Mouse (Mus musculus) embryonic facial prominence, embryonic 14.5 days (tissue): ENCODE measurements around the gene Zfp263. TPM values are rescaled to one million over a fixed set of nuclear protein-coding genes. Genes with fewer than 3 reads are reported as not detected.
A peak's percentile ranks its signal among the peaks of the same experiment; 100 is the strongest.

Experiments
- ATAC-seq: fragments of 200-750 bp; cut with Nextera tagmentation; 2 replicates; pipeline ENCODE4 v1.8.0; 2017; ENCODE audit warnings: low read depth, moderate number of reproducible peaks, moderate TSS enrichment
- DNase-seq: peaks from one replicate; pipeline ENCODE4 v3.0.0-alpha.2; 2015; ENCODE audit warnings: low spot score
- H3K27ac ChIP-seq: fragments of 300-500 bp; sonication (generic); replicated peaks from 2 replicates; pipeline ENCODE4 v1.5.1; 2014; ENCODE audit warnings: low read depth, mild to moderate bottlenecking, low read length, moderate library complexity
- H3K27me3 ChIP-seq: fragments of 300-500 bp; sonication (generic); replicated peaks from 2 replicates; pipeline ENCODE4 v1.6.1; 2014; ENCODE audit warnings: low read length; ENCODE audit not compliant: control insufficient read depth, insufficient read depth
- H3K36me3 ChIP-seq: fragments of 300-500 bp; sonication (generic); 2 replicates; pipeline ENCODE4 v1.6.1; 2014; ENCODE audit warnings: low read length, mixed read lengths; ENCODE audit not compliant: control insufficient read depth, insufficient read depth
- H3K4me1 ChIP-seq: fragments of 300-500 bp; sonication (generic); 2 replicates; pipeline ENCODE4 v1.6.1; 2014; ENCODE audit warnings: antibody characterized with exemption, low read length; ENCODE audit not compliant: control insufficient read depth, insufficient read depth
- H3K4me2 ChIP-seq: fragments of 300-500 bp; sonication (generic); 2 replicates; pipeline ENCODE4 v1.6.1; 2014; ENCODE audit warnings: low read depth, mild to moderate bottlenecking, low read length, moderate library complexity, mixed read lengths
- H3K4me3 ChIP-seq: fragments of 300-500 bp; sonication (generic); 2 replicates; pipeline ENCODE4 v1.5.1; 2014; ENCODE audit warnings: low read depth, mild to moderate bottlenecking, low read length
- H3K9ac ChIP-seq: fragments of 300-500 bp; sonication (generic); 2 replicates; pipeline ENCODE4 v1.6.1; 2014; ENCODE audit warnings: low read depth, mild to moderate bottlenecking, low read length, moderate library complexity, mixed read lengths
- H3K9me3 ChIP-seq: fragments of 300-500 bp; sonication (generic); 2 replicates; pipeline ENCODE4 v1.6.1; 2016; ENCODE audit warnings: low read length; ENCODE audit not compliant: control insufficient read depth
- WGBS: fragments of 180-500 bp; shearing (Covaris S2); extraction: QIAGEN DNeasy Blood & Tissue Kit; methylation state at CpG from one replicate; pipeline ENCODE4 v1.1.7; 2014; 5-methylcytosine and 5-hydroxymethylcytosine counted together
- polyA plus RNA-seq: library from polyadenylated mRNA; unstranded; fragments of >200 nt; fragmentation: Nextera tagmentation; extraction: Ambion mirVana; gene quantifications from 2 replicates; pipeline ENCODE4 v1.2.1, GENCODE M21; 2014

The Zfp263 gene
- 20.5 and 24.2 TPM in 2 replicates for polyA plus RNA-seq

DNA sequence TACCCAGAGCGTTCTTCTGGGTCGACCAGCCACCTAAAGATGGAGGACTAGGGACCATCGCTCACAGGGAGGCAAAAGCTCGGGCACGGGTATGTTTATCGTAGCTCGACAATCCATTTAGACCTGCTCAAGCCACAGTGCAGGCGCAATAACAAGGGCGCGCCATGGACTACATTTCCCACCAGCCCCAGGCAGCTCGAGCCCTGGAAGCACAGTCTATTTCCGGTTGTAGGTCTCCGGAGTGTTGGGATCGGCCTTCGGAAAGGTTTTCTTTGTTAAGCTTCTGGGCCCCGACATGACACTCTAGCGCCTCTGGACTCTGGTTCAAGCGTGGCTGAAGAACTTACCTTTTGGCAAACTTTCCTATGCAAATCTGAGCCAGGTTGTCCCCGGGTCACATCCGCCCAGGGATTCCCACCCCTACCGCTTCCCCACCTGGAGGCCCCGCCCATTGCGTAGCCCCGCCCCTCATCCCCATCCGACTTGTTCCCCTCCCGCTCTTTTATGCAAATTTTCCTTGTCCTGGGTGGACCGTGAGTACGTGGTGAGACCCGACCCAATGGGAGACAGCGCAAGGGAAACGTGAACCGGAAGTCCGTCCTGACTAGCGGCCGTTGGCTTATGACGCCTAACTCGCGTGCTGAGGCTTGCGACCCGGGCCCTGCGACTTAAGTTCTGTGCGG is at the start of gene Zfp263:
Gene Zfp263 (plus strand): TSS at position 591 of the 683 bp plus-strand sequence.
- H3K9ac ChIP-seq: peak within 1 kb of the TSS; percentile 91
- no peaks in the 10 kb centered on the region for H3K27me3 ChIP-seq
- H3K9me3 ChIP-seq: peaks cover 19% of the 10 kb centered on the region
- peaks cover 31% of the 10 kb centered on the region for H3K36me3 ChIP-seq
- peaks cover 16% of the 10 kb centered on the region for H3K4me1 ChIP-seq
- peak within 1 kb of the TSS; percentile 92 for H3K27ac ChIP-seq
- DNase-seq (peak; percentile 99), ATAC-seq (peak; percentile 99)
- peak within 1 kb of the TSS; percentile 76 for H3K4me2 ChIP-seq
- H3K4me3 ChIP-seq: peak within 1 kb of the TSS; percentile 83
- WGBS: under 1% methylated on average over 42 of the region's 42 CpGs

GRCm38 (mm10) chr16:3699281-3699680 is 44.6 kb upstream of the Zfp263 start:
- DNase-seq (no peak), ATAC-seq (no peak)
- Histone ChIP-seq H3K4me3 (no peak overlapping the region), H3K4me2 (no peak overlapping the region), H3K27ac (no peak overlapping the region), H3K9ac (no peak overlapping the region), H3K9me3 (no peaks in the 10 kb centered on the region), H3K4me1 (no peaks in the 10 kb centered on the region), H3K36me3 (no peaks in the 10 kb centered on the region), H3K27me3 (no peaks in the 10 kb centered on the region)
- 84% methylated on average over 8 of the region's 8 CpGs for WGBS

- H3K9ac ChIP-seq: no peak overlapping the region
- H3K27me3 ChIP-seq: no peaks in the 10 kb centered on the region
- ATAC-seq: no peak
- H3K4me2 ChIP-seq: no peak overlapping the region
- WGBS: 78% methylated on average over 1 of the region's 1 CpGs
- no peak for DNase-seq
- no peaks in the 10 kb centered on the region for H3K4me1 ChIP-seq
- H3K36me3 ChIP-seq: no peaks in the 10 kb centered on the region
- no peaks in the 10 kb centered on the region for H3K9me3 ChIP-seq
- H3K27ac ChIP-seq: no peak overlapping the region
- H3K4me3 ChIP-seq: no peak overlapping the region
Measured at GRCm38 (mm10) chr16:3700893-3701292, 43.0 kb upstream of the Zfp263 start.

- no peaks in the 10 kb centered on the region for H3K4me1 ChIP-seq
- DNase-seq: no peak
- H3K27me3 ChIP-seq: no peaks in the 10 kb centered on the region
- no peak overlapping the region for H3K9ac ChIP-seq
- H3K27ac ChIP-seq: no peak overlapping the region
- no peaks in the 10 kb centered on the region for H3K9me3 ChIP-seq
- whole genome bisulfite sequencing: 85% methylated on average over 6 of the region's 6 CpGs
- no peak overlapping the region for H3K4me2 ChIP-seq
- no peak overlapping the region for H3K4me3 ChIP-seq
- no peaks in the 10 kb centered on the region for H3K36me3 ChIP-seq
- ATAC-seq: no peak
Measured at GRCm38 (mm10) chr16:3706680-3707079, 37.2 kb upstream of the Zfp263 start.

GRCm38 (mm10) chr16:3714731-3715130 is 29.2 kb upstream of the Zfp263 start:
- H3K4me2 ChIP-seq: no peak overlapping the region
- no peak overlapping the region for H3K4me3 ChIP-seq
- H3K36me3 ChIP-seq: no peaks in the 10 kb centered on the region
- WGBS: 94% methylated on average over 2 of the region's 2 CpGs
- ATAC-seq (no peak), DNase-seq (no peak)
- no peaks in the 10 kb centered on the region for H3K4me1 ChIP-seq
- no peaks in the 10 kb centered on the region for H3K27me3 ChIP-seq
- no peaks in the 10 kb centered on the region for H3K9me3 ChIP-seq
- H3K27ac ChIP-seq: no peak overlapping the region
- no peak overlapping the region for H3K9ac ChIP-seq

DNA sequence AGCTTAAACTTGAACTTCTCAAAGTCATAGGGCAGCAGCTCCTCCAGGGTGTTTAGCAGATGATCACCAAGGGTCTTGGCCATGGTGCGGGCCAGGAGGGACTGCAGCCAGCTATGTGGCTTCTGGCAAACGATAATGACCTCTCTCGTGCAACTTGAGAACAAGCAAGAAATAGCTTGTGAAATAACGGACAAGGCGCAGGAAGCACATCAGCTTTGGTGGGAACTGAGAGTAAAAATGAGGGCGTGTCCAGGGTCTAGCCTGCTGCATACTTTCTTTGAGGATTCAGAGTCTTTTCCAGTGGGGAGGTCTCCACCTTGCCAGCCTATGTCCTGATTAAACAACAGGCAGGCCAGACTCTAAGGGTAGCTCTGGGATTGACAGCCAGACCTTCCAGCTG is 25.9 kb upstream of the Zfp263 start, which contains the start of gene Mefv:
Gene Mefv (minus strand): TSS at position 118 of the 400 bp plus-strand sequence.
- DNase-seq (no peak), ATAC-seq (no peak)
- no peak within 1 kb of the TSS for H3K4me3 ChIP-seq
- H3K4me2 ChIP-seq: no peak within 1 kb of the TSS
- H3K27me3 ChIP-seq: no peaks in the 10 kb centered on the region
- no peaks in the 10 kb centered on the region for H3K9me3 ChIP-seq
- WGBS: 87% methylated on average over 6 of the region's 6 CpGs
- H3K4me1 ChIP-seq: no peaks in the 10 kb centered on the region
- H3K27ac ChIP-seq: no peak within 1 kb of the TSS
- no peaks in the 10 kb centered on the region for H3K36me3 ChIP-seq
- no peak within 1 kb of the TSS for H3K9ac ChIP-seq

GRCm38 (mm10) chr16:3723231-3723630 is 20.7 kb upstream of the Zfp263 start:
- no peaks in the 10 kb centered on the region for H3K9me3 ChIP-seq
- no peak overlapping the region for H3K4me3 ChIP-seq
- no peaks in the 10 kb centered on the region for H3K36me3 ChIP-seq
- no peaks in the 10 kb centered on the region for H3K4me1 ChIP-seq
- H3K27me3 ChIP-seq: no peaks in the 10 kb centered on the region
- DNase-seq: no peak
- WGBS: 72% methylated on average over 3 of the region's 3 CpGs
- no peak overlapping the region for H3K9ac ChIP-seq
- no peak overlapping the region for H3K4me2 ChIP-seq
- ATAC-seq: no peak
- H3K27ac ChIP-seq: no peak overlapping the region

DNA sequence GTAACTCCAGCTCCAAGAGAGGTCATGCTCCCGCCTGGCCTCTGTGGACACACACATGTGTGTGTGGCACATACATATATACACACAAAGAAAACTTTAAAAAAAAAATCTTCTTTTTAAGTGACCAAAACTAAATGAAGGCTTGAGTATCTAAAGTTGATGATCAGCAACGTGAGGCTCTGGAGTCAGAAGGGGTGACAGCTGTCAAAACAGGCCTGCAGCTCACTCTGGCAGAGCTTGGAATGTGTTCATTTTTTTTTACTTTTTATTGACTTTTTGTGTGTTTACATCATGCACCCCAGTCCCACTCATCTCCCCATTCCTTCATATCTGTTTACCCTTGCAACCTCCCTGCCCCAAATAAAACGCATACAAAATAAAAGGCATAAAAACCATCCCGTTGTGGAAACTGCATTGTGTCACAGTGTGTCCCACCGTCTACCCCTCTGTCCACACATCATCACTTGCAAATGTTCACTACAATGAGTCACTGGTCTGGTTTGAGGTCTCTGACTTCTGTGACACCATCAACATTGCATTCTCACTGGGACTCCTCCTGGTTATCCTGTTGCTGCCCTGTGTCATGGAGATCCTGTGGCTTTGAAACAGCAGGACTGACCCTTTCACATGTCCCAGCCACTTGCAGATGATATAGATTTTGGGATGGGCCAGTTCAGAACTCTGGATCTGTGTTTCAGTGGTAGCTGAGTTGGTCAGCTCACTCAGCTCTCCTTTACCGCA is 15.7 kb upstream of the Zfp263 start:
- WGBS: 77% methylated on average over 6 of the region's 6 CpGs
- ATAC-seq: no peak
- Histone ChIP-seq H3K27ac (no peak overlapping the region), H3K4me1 (no peaks in the 10 kb centered on the region), H3K36me3 (no peaks in the 10 kb centered on the region), H3K27me3 (no peaks in the 10 kb centered on the region), H3K4me2 (no peak overlapping the region), H3K9ac (no peak overlapping the region), H3K4me3 (no peak overlapping the region), H3K9me3 (no peaks in the 10 kb centered on the region)
- no peak for DNase-seq
